Mouse (Mus musculus): Measurements from ENCODE around the gene Mif.

GRCm38 (mm10) chr10:75851681-75852080, 8.4 kb downstream of the Mif start:
- TF ChIP-seq CTCF (IDR thresholded peaks at IDR 0.05; ENCODE audit: control insufficient read depth, insufficient read depth, insufficient read length) (no peak), MAX (IDR thresholded peaks at IDR 0.05) (no peak), MYOD1 (IDR thresholded peaks at IDR 0.05; ENCODE audit: control insufficient read depth, insufficient read length, low read depth) (no peak), USF1 (IDR thresholded peaks at IDR 0.05; ENCODE audit: low read depth) (no peak), CEBPB (IDR thresholded peaks at IDR 0.05; ENCODE audit: low read depth) (no peak), MYOG (IDR thresholded peaks at IDR 0.05; ENCODE audit: control insufficient read depth, extremely low read depth, insufficient read length) (no peak)

Measured in C2C12 (cell line).